Mouse (Mus musculus): Measurements from ENCODE around the gene Sgf29. TPM values are rescaled to one million over a fixed set of nuclear protein-coding genes. Genes with fewer than 3 reads are reported as not detected.

Sgf29 gene
- polyA plus RNA-seq, 1 experiment from 2014 or later: 54.9 TPM

GRCm38 (mm10) chr7:126721635-126722034 lies 72.5 kb downstream of the Sgf29 start:
- Histone ChIP-seq H3K4me2 (ENCODE audit: low read length) (no peak overlapping the region), H3K4me1 (ENCODE audit: control insufficient read depth, insufficient read depth, low read depth, low read length) (no peaks in the 10 kb centered on the region), H3K27ac (ENCODE audit: low read depth, low read length) (no peak overlapping the region), H3K36me3 (ENCODE audit: control insufficient read depth, insufficient read depth, low read length) (no peaks in the 10 kb centered on the region), H3K27me3 (replicated peaks; ENCODE audit: control insufficient read depth, insufficient read depth, low read length) (no peaks in the 10 kb centered on the region), H3K4me3 (ENCODE audit: low read length) (no peak overlapping the region), H3K9ac (ENCODE audit: low read depth, low read length) (no peak overlapping the region), H3K9me3 (ENCODE audit: control insufficient read depth, low read length) (peaks cover 4% of the 10 kb centered on the region; the same call in 1 of the 2 replicates)
- ATAC-seq: no peak
- WGBS: 94% methylated on average over 13 of the region's 13 CpGs

Other genes with a start within 250 kb of the Sgf29 start
- gene Cd19, start 234.4 kb upstream of the Sgf29 start, polyA plus RNA-seq (2015; fragmentation: Nextera tagmentation; extraction: Ambion mirVana): not detected in 2 replicates
- gene Rabep2, start 220.6 kb upstream of the Sgf29 start, polyA plus RNA-seq (2015; fragmentation: Nextera tagmentation; extraction: Ambion mirVana): 23.1 and 26.0 TPM in 2 replicates
- gene Atp2a1, start 186.2 kb upstream of the Sgf29 start, polyA plus RNA-seq (2015; fragmentation: Nextera tagmentation; extraction: Ambion mirVana): 0.56 and 14.3 TPM in 2 replicates
- gene Sh2b1, start 173.9 kb upstream of the Sgf29 start, polyA plus RNA-seq (2015; fragmentation: Nextera tagmentation; extraction: Ambion mirVana): 70.7 and 76.5 TPM in 2 replicates
- 136 and 137 TPM in 2 replicates for gene Tufm, start 161.9 kb upstream of the Sgf29 start, polyA plus RNA-seq (2015; fragmentation: Nextera tagmentation; extraction: Ambion mirVana)
- gene Atxn2l, start 145.9 kb upstream of the Sgf29 start, polyA plus RNA-seq (2015; fragmentation: Nextera tagmentation; extraction: Ambion mirVana): 48.1 and 59.7 TPM in 2 replicates
- gene Eif3c, start 82.9 kb upstream of the Sgf29 start, polyA plus RNA-seq (2015; fragmentation: Nextera tagmentation; extraction: Ambion mirVana): 172 and 174 TPM in 2 replicates
- gene Apobr, start 64.4 kb upstream of the Sgf29 start, polyA plus RNA-seq (2015; fragmentation: Nextera tagmentation; extraction: Ambion mirVana): 0.36 and 0.88 TPM in 2 replicates
- 37.1 and 38.9 TPM in 2 replicates for gene Cln3, start 63.5 kb upstream of the Sgf29 start, polyA plus RNA-seq (2015; fragmentation: Nextera tagmentation; extraction: Ambion mirVana)
- gene Il27, start 54.4 kb upstream of the Sgf29 start, polyA plus RNA-seq (2015; fragmentation: Nextera tagmentation; extraction: Ambion mirVana): not detected in 2 replicates
- gene Nupr1, start 18.4 kb upstream of the Sgf29 start, polyA plus RNA-seq (2015; fragmentation: Nextera tagmentation; extraction: Ambion mirVana): 14.8 and 15.6 TPM in 2 replicates
- gene Sult1a1, start 27.1 kb downstream of the Sgf29 start, polyA plus RNA-seq (2015; fragmentation: Nextera tagmentation; extraction: Ambion mirVana): 11.9 and 12.0 TPM in 2 replicates
- gene Bola2, start 46.1 kb downstream of the Sgf29 start, polyA plus RNA-seq (2015; fragmentation: Nextera tagmentation; extraction: Ambion mirVana): 130 and 133 TPM in 2 replicates
- 13.4 and 15.0 TPM in 2 replicates for gene Slx1b, start 46.5 kb downstream of the Sgf29 start, polyA plus RNA-seq (2015; fragmentation: Nextera tagmentation; extraction: Ambion mirVana)
- gene Coro1a, start 58.5 kb downstream of the Sgf29 start, polyA plus RNA-seq (2015; fragmentation: Nextera tagmentation; extraction: Ambion mirVana): 119 and 125 TPM in 2 replicates
- 114 and 119 TPM in 2 replicates for gene Mapk3, start 110.3 kb downstream of the Sgf29 start, polyA plus RNA-seq (2015; fragmentation: Nextera tagmentation; extraction: Ambion mirVana)
- gene Gdpd3, start 117.0 kb downstream of the Sgf29 start, polyA plus RNA-seq (2015; fragmentation: Nextera tagmentation; extraction: Ambion mirVana): 1.4 and 1.5 TPM in 2 replicates
- gene Ypel3, start 127.6 kb downstream of the Sgf29 start, polyA plus RNA-seq (2015; fragmentation: Nextera tagmentation; extraction: Ambion mirVana): 187 and 200 TPM in 2 replicates
- 0.29 and 0.55 TPM in 2 replicates for gene Tbx6, start 132.2 kb downstream of the Sgf29 start, polyA plus RNA-seq (2015; fragmentation: Nextera tagmentation; extraction: Ambion mirVana)
- 157 and 165 TPM in 2 replicates for gene Ppp4c, start 143.2 kb downstream of the Sgf29 start, polyA plus RNA-seq (2015; fragmentation: Nextera tagmentation; extraction: Ambion mirVana)
- 52.8 and 59.4 TPM in 2 replicates for gene Fam57b, start 148.4 kb downstream of the Sgf29 start, polyA plus RNA-seq (2015; fragmentation: Nextera tagmentation; extraction: Ambion mirVana)
- 0.49 TPM in 1 of 2 replicates, not detected in the other for gene 4930451I11Rik, start 182.3 kb downstream of the Sgf29 start, polyA plus RNA-seq (2015; fragmentation: Nextera tagmentation; extraction: Ambion mirVana)
- 31.1 and 34.0 TPM in 2 replicates for gene Doc2a, start 198.1 kb downstream of the Sgf29 start, polyA plus RNA-seq (2015; fragmentation: Nextera tagmentation; extraction: Ambion mirVana)
- 21.1 and 23.6 TPM in 2 replicates for gene Hirip3, start 212.7 kb downstream of the Sgf29 start, polyA plus RNA-seq (2015; fragmentation: Nextera tagmentation; extraction: Ambion mirVana)
- 88.3 and 100 TPM in 2 replicates for gene Ino80e, start 213.1 kb downstream of the Sgf29 start, polyA plus RNA-seq (2015; fragmentation: Nextera tagmentation; extraction: Ambion mirVana)
- gene Taok2, start 235.4 kb downstream of the Sgf29 start, polyA plus RNA-seq (2015; fragmentation: Nextera tagmentation; extraction: Ambion mirVana): 52.8 and 60.3 TPM in 2 replicates

All from hindbrain, embryonic 16.5 days (tissue).